Mouse (Mus musculus): ENCODE measurements at regions not wholly inside any gene's neighbourhood (a gene's known extent, or its start where the extent isn't known, plus 50 kb on each side); places are given as distances from the start of the nearest gene placed in this dataset.
A peak's percentile ranks its signal among the peaks of the same experiment; 100 is the strongest.

DNA sequence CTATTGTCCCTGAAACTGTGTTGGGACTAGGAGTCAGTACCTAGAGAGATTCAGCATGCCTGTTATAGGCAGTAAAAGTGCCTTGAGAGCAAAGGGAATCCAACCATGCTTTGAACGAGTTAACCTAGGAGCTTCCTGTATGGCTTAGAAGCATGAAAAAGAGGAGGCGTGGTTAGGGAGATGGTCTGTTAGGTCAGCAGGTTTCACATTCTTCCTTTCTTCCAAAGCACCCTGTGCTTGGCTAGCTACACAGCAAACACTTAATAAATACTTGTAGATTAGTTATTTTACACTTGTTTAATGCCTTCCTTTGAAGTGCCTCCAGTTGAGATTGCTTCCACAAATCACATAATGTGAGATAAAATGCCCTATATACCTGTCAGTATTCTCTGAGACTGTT lies 284.9 kb upstream of the Adgra3 start:
- Histone ChIP-seq H3K4me3 (no peak overlapping the region), H3K27ac (no peak overlapping the region), H3K27me3 (no peaks in the 10 kb centered on the region), H3K9ac (no peak overlapping the region), H3K4me2 (replicated peaks) (no peak overlapping the region), H3K9me3 (no peaks in the 10 kb centered on the region), H3K36me3 (no peaks in the 10 kb centered on the region), H3K4me1 (no peaks in the 10 kb centered on the region)
- ATAC-seq (ENCODE audit: low FRiP score, low read depth) = no peak
- WGBS = 61% methylated on average over 2 of the region's 2 CpGs

- Histone ChIP-seq H3K27ac (no peak overlapping the region), H3K27me3 (no peaks in the 10 kb centered on the region), H3K36me3 (no peaks in the 10 kb centered on the region), H3K9me3 (no peaks in the 10 kb centered on the region), H3K4me2 (replicated peaks) (no peak overlapping the region), H3K4me3 (no peak overlapping the region), H3K4me1 (no peaks in the 10 kb centered on the region), H3K9ac (no peak overlapping the region)
- whole genome bisulfite sequencing = 52% methylated on average over 1 of the region's 1 CpGs
- no peak for ATAC-seq (ENCODE audit: low FRiP score, low read depth)
These were observed 250.7 kb upstream of the Adgra3 start for GRCm38 (mm10) chr5:50309491-50309890.

- H3K36me3 ChIP-seq = no peaks in the 10 kb centered on the region
- H3K27me3 ChIP-seq = no peaks in the 10 kb centered on the region
- WGBS = 67% methylated on average over 1 of the region's 1 CpGs
- no peak overlapping the region for H3K4me3 ChIP-seq
- no peak overlapping the region for H3K4me2 ChIP-seq (replicated peaks)
- H3K9ac ChIP-seq = no peak overlapping the region
- ATAC-seq (ENCODE audit: low FRiP score, low read depth) = no peak
- H3K9me3 ChIP-seq = no peaks in the 10 kb centered on the region
- no peaks in the 10 kb centered on the region for H3K4me1 ChIP-seq
- no peak overlapping the region for H3K27ac ChIP-seq
These were observed 245.2 kb upstream of the Adgra3 start for GRCm38 (mm10) chr5:50303859-50304480.

DNA sequence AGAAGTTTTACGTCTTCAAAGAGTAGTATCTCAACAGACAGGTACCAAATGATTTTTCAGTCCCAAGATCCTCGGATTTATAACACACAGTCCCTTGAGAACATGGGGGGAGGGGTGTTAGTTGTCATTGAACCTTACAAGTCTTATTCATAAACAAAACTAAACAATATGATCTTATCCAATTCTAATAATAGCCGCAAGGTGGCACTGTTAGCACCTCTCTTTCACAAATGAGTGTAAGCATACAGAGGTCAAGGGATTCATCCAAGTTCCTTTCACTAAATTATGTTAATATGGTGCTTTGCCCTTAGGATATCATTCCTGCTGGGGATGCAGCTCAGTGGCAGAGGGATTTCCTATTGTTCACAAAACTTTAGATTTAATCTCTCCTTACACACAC lies 235.0 kb upstream of the Adgra3 start:
- Histone ChIP-seq H3K9ac (no peak overlapping the region), H3K4me1 (no peaks in the 10 kb centered on the region), H3K4me2 (replicated peaks) (no peak overlapping the region), H3K4me3 (no peak overlapping the region), H3K9me3 (no peaks in the 10 kb centered on the region), H3K27ac (no peak overlapping the region), H3K27me3 (no peaks in the 10 kb centered on the region), H3K36me3 (no peaks in the 10 kb centered on the region)
- no peak for ATAC-seq (ENCODE audit: low FRiP score, low read depth)
- 55% methylated on average over 3 of the region's 3 CpGs for WGBS

- no peaks in the 10 kb centered on the region for H3K9me3 ChIP-seq
- no peak overlapping the region for H3K27ac ChIP-seq
- no peak overlapping the region for H3K4me2 ChIP-seq (replicated peaks)
- WGBS = 80% methylated on average over 2 of the region's 2 CpGs
- no peaks in the 10 kb centered on the region for H3K36me3 ChIP-seq
- no peak for ATAC-seq (ENCODE audit: low FRiP score, low read depth)
- H3K4me1 ChIP-seq = no peaks in the 10 kb centered on the region
- H3K27me3 ChIP-seq = no peaks in the 10 kb centered on the region
- H3K4me3 ChIP-seq = no peak overlapping the region
- no peak overlapping the region for H3K9ac ChIP-seq
These were observed 232.1 kb upstream of the Adgra3 start for GRCm38 (mm10) chr5:50290879-50291410.

GRCm38 (mm10) chr5:50260417-50260816 lies 201.6 kb upstream of the Adgra3 start:
- no peak overlapping the region for H3K4me3 ChIP-seq
- H3K4me2 ChIP-seq (replicated peaks) = no peak overlapping the region
- ATAC-seq (ENCODE audit: low FRiP score, low read depth) = no peak
- no peaks in the 10 kb centered on the region for H3K4me1 ChIP-seq
- 74% methylated on average over 2 of the region's 2 CpGs for WGBS
- H3K9me3 ChIP-seq = no peaks in the 10 kb centered on the region
- no peak overlapping the region for H3K27ac ChIP-seq
- no peaks in the 10 kb centered on the region for H3K27me3 ChIP-seq
- H3K36me3 ChIP-seq = no peaks in the 10 kb centered on the region
- H3K9ac ChIP-seq = no peak overlapping the region

GRCm38 (mm10) chr5:50258017-50258416 lies 199.2 kb upstream of the Adgra3 start:
- H3K27ac ChIP-seq = no peak overlapping the region
- no peaks in the 10 kb centered on the region for H3K9me3 ChIP-seq
- WGBS = 91% methylated on average over 1 of the region's 1 CpGs
- H3K4me2 ChIP-seq (replicated peaks) = no peak overlapping the region
- no peaks in the 10 kb centered on the region for H3K4me1 ChIP-seq
- ATAC-seq (ENCODE audit: low FRiP score, low read depth) = no peak
- H3K36me3 ChIP-seq = no peaks in the 10 kb centered on the region
- no peak overlapping the region for H3K4me3 ChIP-seq
- no peak overlapping the region for H3K9ac ChIP-seq
- H3K27me3 ChIP-seq = no peaks in the 10 kb centered on the region

GRCm38 (mm10) chr5:50234111-50234510 lies 175.3 kb upstream of the Adgra3 start:
- no peak overlapping the region for H3K9ac ChIP-seq
- 83% methylated on average over 2 of the region's 2 CpGs for WGBS
- no peak overlapping the region for H3K27ac ChIP-seq
- no peaks in the 10 kb centered on the region for H3K9me3 ChIP-seq
- H3K4me3 ChIP-seq = no peak overlapping the region
- H3K27me3 ChIP-seq = no peaks in the 10 kb centered on the region
- ATAC-seq (ENCODE audit: low FRiP score, low read depth) = no peak
- H3K4me1 ChIP-seq = no peaks in the 10 kb centered on the region
- H3K36me3 ChIP-seq = no peaks in the 10 kb centered on the region
- H3K4me2 ChIP-seq (replicated peaks) = no peak overlapping the region

- no peaks in the 10 kb centered on the region for H3K36me3 ChIP-seq
- ATAC-seq (ENCODE audit: low FRiP score, low read depth) = no peak
- H3K4me2 ChIP-seq (replicated peaks) = no peak overlapping the region
- no peaks in the 10 kb centered on the region for H3K27me3 ChIP-seq
- no peaks in the 10 kb centered on the region for H3K9me3 ChIP-seq
- H3K4me1 ChIP-seq = no peaks in the 10 kb centered on the region
- 57% methylated on average over 4 of the region's 4 CpGs for WGBS
- H3K4me3 ChIP-seq = no peak overlapping the region
- no peak overlapping the region for H3K27ac ChIP-seq
- no peak overlapping the region for H3K9ac ChIP-seq
These were observed 158.2 kb upstream of the Adgra3 start for GRCm38 (mm10) chr5:50216956-50217355.

- H3K9ac ChIP-seq = no peak overlapping the region
- WGBS = 40% methylated on average over 5 of the region's 5 CpGs
- H3K27ac ChIP-seq = no peak overlapping the region
- H3K36me3 ChIP-seq = no peaks in the 10 kb centered on the region
- no peak overlapping the region for H3K4me2 ChIP-seq (replicated peaks)
- no peaks in the 10 kb centered on the region for H3K4me1 ChIP-seq
- ATAC-seq (ENCODE audit: low FRiP score, low read depth) = no peak
- no peak overlapping the region for H3K4me3 ChIP-seq
- no peaks in the 10 kb centered on the region for H3K27me3 ChIP-seq
- no peaks in the 10 kb centered on the region for H3K9me3 ChIP-seq
These were observed 157.2 kb upstream of the Adgra3 start for GRCm38 (mm10) chr5:50215960-50216359.

- H3K27me3 ChIP-seq = no peaks in the 10 kb centered on the region
- no peak overlapping the region for H3K9ac ChIP-seq
- H3K36me3 ChIP-seq = no peaks in the 10 kb centered on the region
- peaks cover 15% of the 10 kb centered on the region for H3K4me1 ChIP-seq
- no peak overlapping the region for H3K4me3 ChIP-seq
- H3K4me2 ChIP-seq (replicated peaks) = no peak overlapping the region
- WGBS = 38% methylated on average over 7 of the region's 7 CpGs
- no peaks in the 10 kb centered on the region for H3K9me3 ChIP-seq
- ATAC-seq (ENCODE audit: low FRiP score, low read depth) = peak; percentile 77
- peak overlapping the region; percentile 28; the same call in 1 of the 2 replicates for H3K27ac ChIP-seq
These were observed 143.7 kb upstream of the Adgra3 start for GRCm38 (mm10) chr5:50202307-50203010.

DNA sequence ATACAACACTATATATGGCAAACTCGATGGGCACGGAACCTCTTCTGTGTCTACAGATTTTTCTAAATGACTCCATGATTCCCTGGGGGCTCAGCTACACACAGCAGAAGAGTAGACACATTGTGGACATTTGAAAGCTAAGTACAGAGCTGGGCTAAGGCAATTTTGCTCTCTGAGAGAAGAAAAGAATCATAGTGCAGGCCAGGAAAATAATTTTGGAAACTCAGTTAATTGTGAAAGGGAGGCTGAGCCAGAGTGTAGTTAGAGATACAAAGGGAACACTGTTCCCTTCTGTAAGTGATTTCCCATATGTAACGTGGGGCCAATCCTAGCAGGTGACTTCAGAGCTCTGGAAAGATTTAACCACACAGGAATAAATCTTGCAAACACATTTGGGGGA lies 137.6 kb upstream of the Adgra3 start:
- Histone ChIP-seq H3K4me1 (peaks cover 24% of the 10 kb centered on the region), H3K9ac (no peak overlapping the region), H3K4me3 (no peak overlapping the region), H3K9me3 (no peaks in the 10 kb centered on the region), H3K27me3 (no peaks in the 10 kb centered on the region), H3K4me2 (replicated peaks) (no peak overlapping the region; the same call in 1 of the 2 replicates), H3K27ac (peak overlapping the region; percentile 88), H3K36me3 (no peaks in the 10 kb centered on the region)
- 38% methylated on average over 3 of the region's 3 CpGs for WGBS
- ATAC-seq (ENCODE audit: low FRiP score, low read depth) = peak; percentile 92
